Mouse (Mus musculus) liver, embryonic 15.5 days (tissue): ENCODE results near the gene Mvp. TPM values are rescaled to one million over a fixed set of nuclear protein-coding genes. Genes with fewer than 3 reads are reported as not detected.

ENCODE experiments used
- ATAC-seq: fragments of 200-750 bp; cut with Nextera tagmentation; 2 replicates; pipeline ENCODE4 v1.8.0; 2017; ENCODE audit warnings: moderate number of reproducible peaks, mild to moderate bottlenecking, moderate library complexity; ENCODE audit not compliant: insufficient read depth
- H3K27ac ChIP-seq: fragments of 300-500 bp; sonication (generic); replicated peaks from 2 replicates; pipeline ENCODE4 v1.5.1; 2015; ENCODE audit warnings: mild to moderate bottlenecking, inconsistent platforms
- H3K27me3 ChIP-seq: fragments of 300-500 bp; sonication (generic); 2 replicates; pipeline ENCODE4 v1.6.1; 2015; ENCODE audit warnings: mild to moderate bottlenecking, inconsistent platforms
- H3K36me3 ChIP-seq: fragments of 300-500 bp; sonication (generic); replicated peaks from 2 replicates; pipeline ENCODE4 v1.6.1; 2015; ENCODE audit warnings: moderate library complexity, mild to moderate bottlenecking, inconsistent platforms
- H3K4me1 ChIP-seq: fragments of 300-500 bp; sonication (generic); replicated peaks from 2 replicates; pipeline ENCODE4 v1.6.1; 2015; ENCODE audit warnings: inconsistent platforms
- H3K4me2 ChIP-seq: fragments of 300-500 bp; sonication (generic); 2 replicates; pipeline ENCODE4 v1.6.1; 2015; ENCODE audit warnings: moderate library complexity, mild to moderate bottlenecking, inconsistent platforms
- H3K4me3 ChIP-seq: fragments of 300-500 bp; sonication (generic); replicated peaks from 2 replicates; pipeline ENCODE4 v1.5.1; 2015; ENCODE audit warnings: mild to moderate bottlenecking, inconsistent platforms
- H3K9ac ChIP-seq: fragments of 300-500 bp; sonication (generic); 2 replicates; pipeline ENCODE4 v1.6.1; 2015; ENCODE audit warnings: moderate library complexity, mild to moderate bottlenecking, inconsistent platforms
- H3K9me3 ChIP-seq: fragments of 300-500 bp; sonication (generic); replicated peaks from 2 replicates; pipeline ENCODE4 v1.6.1; 2016; ENCODE audit warnings: inconsistent platforms
- WGBS: fragments of 180-500 bp; shearing (Covaris S2); methylation state at CpG from one replicate; pipeline ENCODE4 v1.1.7; 2015; ENCODE audit warnings: mixed read lengths; ENCODE audit not compliant: insufficient replicate concordance; 5-methylcytosine and 5-hydroxymethylcytosine counted together
- polyA plus RNA-seq: library from polyadenylated mRNA; unstranded; fragments of >200 nt; fragmentation: Nextera tagmentation; extraction: Ambion mirVana; gene quantifications from 2 replicates; pipeline ENCODE4 v1.2.1, GENCODE M21; 2015

Mvp gene
- polyA plus RNA-seq, 1 experiment from 2014 or later, result 9.2 TPM

GRCm38 (mm10) chr7:126984667-126985444, 29.6 kb downstream of the Mvp start:
- ATAC-seq, result no peak
- peaks cover 8% of the 10 kb centered on the region for H3K36me3 ChIP-seq
- H3K27ac ChIP-seq, result no peak overlapping the region
- H3K4me2 ChIP-seq, result no peak overlapping the region
- peaks cover 13% of the 10 kb centered on the region; the same call in 1 of the 2 replicates for H3K4me1 ChIP-seq
- H3K9ac ChIP-seq, result no peak overlapping the region
- H3K4me3 ChIP-seq, result no peak overlapping the region
- no peaks in the 10 kb centered on the region for H3K27me3 ChIP-seq
- H3K9me3 ChIP-seq, result no peaks in the 10 kb centered on the region
- WGBS, result 52% methylated on average over 10 of the region's 10 CpGs

- H3K27me3 ChIP-seq, result no peaks in the 10 kb centered on the region
- no peak overlapping the region for H3K9ac ChIP-seq
- WGBS, result 71% methylated on average over 7 of the region's 7 CpGs
- ATAC-seq, result no peak
- no peak overlapping the region for H3K27ac ChIP-seq
- H3K4me3 ChIP-seq, result no peak overlapping the region
- no peak overlapping the region for H3K4me2 ChIP-seq
- H3K4me1 ChIP-seq, result peaks cover 28% of the 10 kb centered on the region
- H3K9me3 ChIP-seq, result no peaks in the 10 kb centered on the region
- peaks cover 25% of the 10 kb centered on the region for H3K36me3 ChIP-seq
Measured at GRCm38 (mm10) chr7:126983113-126983512, 31.3 kb downstream of the Mvp start.

- H3K9ac ChIP-seq, result no peak overlapping the region
- WGBS, result 37% methylated on average over 4 of the region's 4 CpGs
- no peak overlapping the region for H3K4me3 ChIP-seq
- no peak overlapping the region for H3K4me2 ChIP-seq
- H3K9me3 ChIP-seq, result no peaks in the 10 kb centered on the region
- H3K27ac ChIP-seq, result no peak overlapping the region
- no peak for ATAC-seq
- H3K27me3 ChIP-seq, result no peaks in the 10 kb centered on the region
- peaks cover 30% of the 10 kb centered on the region for H3K36me3 ChIP-seq
- H3K4me1 ChIP-seq, result peaks cover 39% of the 10 kb centered on the region
Measured at GRCm38 (mm10) chr7:126982054-126982453, 32.4 kb downstream of the Mvp start.

- no peak for ATAC-seq
- Histone ChIP-seq H3K4me2 (no peak overlapping the region), H3K9ac (no peak overlapping the region), H3K27me3 (no peaks in the 10 kb centered on the region), H3K36me3 (peaks cover 30% of the 10 kb centered on the region), H3K27ac (no peak overlapping the region), H3K4me1 (peaks cover 41% of the 10 kb centered on the region), H3K4me3 (no peak overlapping the region), H3K9me3 (no peaks in the 10 kb centered on the region)
- 75% methylated on average over 2 of the region's 2 CpGs for WGBS
Measured at GRCm38 (mm10) chr7:126981601-126982000, 32.8 kb downstream of the Mvp start.

GRCm38 (mm10) chr7:126978841-126979240, 35.6 kb downstream of the Mvp start:
- Histone ChIP-seq H3K9ac (no peak overlapping the region), H3K27me3 (no peaks in the 10 kb centered on the region), H3K4me3 (no peak overlapping the region), H3K9me3 (no peaks in the 10 kb centered on the region), H3K4me2 (no peak overlapping the region), H3K36me3 (peaks cover 30% of the 10 kb centered on the region), H3K27ac (no peak overlapping the region), H3K4me1 (peaks cover 50% of the 10 kb centered on the region)
- no peak for ATAC-seq
- 78% methylated on average over 6 of the region's 6 CpGs for WGBS

GRCm38 (mm10) chr7:126976878-126977459, 37.5 kb downstream of the Mvp start:
- ATAC-seq, result no peak
- no peaks in the 10 kb centered on the region for H3K27me3 ChIP-seq
- H3K4me3 ChIP-seq, result peak overlapping the region; percentile 92
- peaks cover 30% of the 10 kb centered on the region for H3K36me3 ChIP-seq
- no peaks in the 10 kb centered on the region for H3K9me3 ChIP-seq
- H3K4me1 ChIP-seq, result peaks cover 47% of the 10 kb centered on the region
- H3K9ac ChIP-seq, result peak overlapping the region; percentile 95
- WGBS, result 23% methylated on average over 14 of the region's 14 CpGs
- H3K27ac ChIP-seq, result peak overlapping the region; percentile 94
- peak overlapping the region; percentile 74 for H3K4me2 ChIP-seq

GRCm38 (mm10) chr7:126975950-126976866, 38.2 kb downstream of the Mvp start, which contains the start of gene Cdiptos:
TSS of gene Cdiptos (minus strand) at chr7:126976098.
- H3K36me3 ChIP-seq, result peaks cover 30% of the 10 kb centered on the region
- H3K27ac ChIP-seq, result peak within 1 kb of the TSS; percentile 94
- H3K9me3 ChIP-seq, result no peaks in the 10 kb centered on the region
- WGBS, result under 1% methylated on average over 55 of the region's 55 CpGs
- H3K4me1 ChIP-seq, result peaks cover 40% of the 10 kb centered on the region
- peak; percentile 94 for ATAC-seq
- H3K27me3 ChIP-seq, result no peaks in the 10 kb centered on the region
- H3K9ac ChIP-seq, result peak within 1 kb of the TSS; percentile 95
- peak within 1 kb of the TSS; percentile 74 for H3K4me2 ChIP-seq
- H3K4me3 ChIP-seq, result peak within 1 kb of the TSS; percentile 92

- WGBS, result 4% methylated on average over 1 of the region's 1 CpGs
- ATAC-seq, result no peak
- no peaks in the 10 kb centered on the region for H3K27me3 ChIP-seq
Measured at GRCm38 (mm10) chr7:126975893-126975949, 38.7 kb downstream of the Mvp start, which contains the start of gene Cdipt. TSS of gene Cdipt (plus strand) at chr7:126975914.

GRCm38 (mm10) chr7:126975493-126975892, 38.9 kb downstream of the Mvp start:
- H3K4me2 ChIP-seq, result peak overlapping the region; percentile 74
- 0 out of 2 replicates have a peak overlapping the region, but pooled peaks have one; percentile 94 for H3K27ac ChIP-seq
- WGBS, result 5% methylated on average over 8 of the region's 8 CpGs
- H3K9me3 ChIP-seq, result no peaks in the 10 kb centered on the region
- ATAC-seq, result no peak
- H3K4me1 ChIP-seq, result peaks cover 40% of the 10 kb centered on the region
- H3K9ac ChIP-seq, result no peak overlapping the region
- no peaks in the 10 kb centered on the region for H3K27me3 ChIP-seq
- peaks cover 28% of the 10 kb centered on the region for H3K36me3 ChIP-seq
- H3K4me3 ChIP-seq, result peak overlapping the region; percentile 92

More at GRCm38 (mm10) chr7:126975893-126975949, 38.7 kb downstream of the Mvp start, which contains the start of gene Cdipt:
- Histone ChIP-seq H3K9ac (peak within 1 kb of the TSS; percentile 95), H3K4me2 (peak within 1 kb of the TSS; percentile 74), H3K27ac (peak within 1 kb of the TSS; percentile 94), H3K9me3 (no peaks in the 10 kb centered on the region), H3K4me1 (peaks cover 40% of the 10 kb centered on the region), H3K4me3 (peak within 1 kb of the TSS; percentile 92), H3K36me3 (peaks cover 30% of the 10 kb centered on the region)

GRCm38 (mm10) chr7:126967361-126967760, 47.1 kb downstream of the Mvp start:
- Histone ChIP-seq H3K9me3 (no peaks in the 10 kb centered on the region), H3K27me3 (peaks cover 19% of the 10 kb centered on the region), H3K9ac (no peak overlapping the region), H3K36me3 (no peaks in the 10 kb centered on the region), H3K4me1 (no peaks in the 10 kb centered on the region), H3K4me3 (no peak overlapping the region), H3K4me2 (no peak overlapping the region), H3K27ac (no peak overlapping the region)
- no peak for ATAC-seq
- 67% methylated on average over 6 of the region's 6 CpGs for WGBS

GRCm38 (mm10) chr7:126965568-126965967, 48.9 kb downstream of the Mvp start:
- Histone ChIP-seq H3K27me3 (peaks cover 24% of the 10 kb centered on the region), H3K9me3 (no peaks in the 10 kb centered on the region), H3K36me3 (no peaks in the 10 kb centered on the region), H3K4me1 (no peaks in the 10 kb centered on the region), H3K4me3 (no peak overlapping the region), H3K9ac (no peak overlapping the region), H3K27ac (no peak overlapping the region), H3K4me2 (no peak overlapping the region)
- 42% methylated on average over 3 of the region's 3 CpGs for WGBS
- ATAC-seq, result no peak
